10 mouse cellular contexts compared by ENCODE assay signal in the genomic region with DNA sequence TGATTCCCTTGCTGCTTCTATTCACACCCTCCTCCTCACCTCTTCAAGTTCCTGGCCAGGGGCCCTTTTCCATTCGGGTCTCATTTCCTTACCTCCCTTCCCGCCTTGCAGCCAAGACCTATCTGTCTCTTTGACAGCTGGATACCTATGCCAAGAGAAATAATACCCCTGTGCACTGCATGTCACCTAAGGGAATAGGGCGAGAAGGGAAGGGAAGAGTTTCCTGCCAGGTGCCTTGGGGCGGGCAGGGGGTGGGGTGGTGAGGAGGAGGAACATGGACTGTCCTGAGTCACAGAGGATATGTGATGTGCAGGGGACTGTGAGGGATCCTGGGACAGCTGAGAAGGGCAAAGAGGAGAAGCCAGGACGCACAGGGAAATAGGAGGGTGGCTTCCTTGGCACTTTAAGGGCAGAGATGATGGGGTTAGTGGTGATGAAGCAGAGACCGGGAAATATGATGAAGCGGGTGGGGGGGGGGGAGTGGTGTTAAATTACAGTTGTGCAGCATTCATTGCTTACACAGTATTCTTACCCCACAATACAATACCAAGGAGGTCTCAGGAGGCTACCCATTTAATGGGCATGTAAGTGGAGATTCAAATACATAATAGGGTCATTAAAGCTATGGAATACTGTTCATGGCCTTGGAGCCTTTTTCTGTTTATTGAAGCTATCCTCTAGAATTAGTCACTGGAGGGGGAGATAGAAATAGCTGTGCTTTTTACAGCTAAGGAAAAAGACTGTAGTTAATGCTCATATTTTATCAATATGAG.
DNase-seq lines count a peak whose midpoint lies in the region; ATAC-seq and TF ChIP-seq lines count a peak whose summit lies in the region.
"Had no signal": no experiment of that assay in that cellular context is flagged by ENCODE, and none has a peak within 500 bp of the region (broad histone marks: within the 10 kb centered on the region; RNA-seq: fewer than 3 reads in every experiment).

No protein-coding gene starts in this region.

- 56% methylated on average over 7 of the region's 7 CpGs for whole genome bisulfite sequencing in limb, embryonic 12.5 days
- 69% methylated on average over 7 of the region's 7 CpGs for WGBS in limb, embryonic 10.5 days
- WGBS in kidney, adult 2 months, result 34% methylated on average over 7 of the region's 7 CpGs
- WGBS in limb, embryonic 15.5 days, result 38% methylated on average over 7 of the region's 7 CpGs
- 60% methylated on average over 7 of the region's 7 CpGs for WGBS in lung, adult 2 months

- H3K36me3 ChIP-seq in limb, embryonic 12.5 days, result no peaks in the 10 kb centered on the region
- no peaks in the 10 kb centered on the region for H3K36me3 ChIP-seq in limb, embryonic 10.5 days
- no peaks in the 10 kb centered on the region for H3K36me3 ChIP-seq in kidney, adult 2 months (ENCODE audit: control insufficient read depth, insufficient read depth, low read length)
- H3K36me3 ChIP-seq in limb, embryonic 15.5 days, result no peaks in the 10 kb centered on the region
- H3K36me3 ChIP-seq: midbrain, embryonic 13.5 days had no signal

- TF ChIP-seq CTCF in kidney, adult 2 months (conservative IDR thresholded peaks at IDR 0.05; ENCODE audit: insufficient read depth, insufficient read length, low read depth, low read length), result no peak
- no peak for TF ChIP-seq CTCF in lung, adult 2 months (IDR thresholded peaks at IDR 0.05; ENCODE audit: insufficient read depth, low read length)

- no peak overlapping the region for H3K4me3 ChIP-seq in limb, embryonic 12.5 days (replicated peaks)
- H3K4me3 ChIP-seq in limb, embryonic 10.5 days, result no peak overlapping the region
- H3K4me3 ChIP-seq in kidney, adult 2 months (ENCODE audit: insufficient read depth, low read depth, low read length), result no peak overlapping the region
- H3K4me3 ChIP-seq in limb, embryonic 15.5 days, result no peak overlapping the region
- no peak overlapping the region for H3K4me3 ChIP-seq in lung, adult 2 months (replicated peaks; ENCODE audit: extremely low read depth, low read depth, low read length)
- H3K4me3 ChIP-seq: midbrain, embryonic 13.5 days had no signal

- H3K4me1 ChIP-seq in limb, embryonic 12.5 days (replicated peaks), result peaks cover 13% of the 10 kb centered on the region
- peaks cover 22% of the 10 kb centered on the region for H3K4me1 ChIP-seq in limb, embryonic 10.5 days
- H3K4me1 ChIP-seq in kidney, adult 2 months (ENCODE audit: control insufficient read depth, insufficient read depth, low read length), result peaks cover under 1% of the 10 kb centered on the region; the same call in 1 of the 2 replicates
- H3K4me1 ChIP-seq in limb, embryonic 15.5 days, result peaks cover 25% of the 10 kb centered on the region
- peaks cover 9% of the 10 kb centered on the region for H3K4me1 ChIP-seq in lung, adult 2 months (ENCODE audit: control insufficient read depth, insufficient read depth, low read length)
- H3K4me1 ChIP-seq: midbrain, embryonic 13.5 days had no signal

- no peaks in the 10 kb centered on the region for H3K27me3 ChIP-seq in limb, embryonic 12.5 days
- peaks cover 36% of the 10 kb centered on the region for H3K27me3 ChIP-seq in limb, embryonic 10.5 days (ENCODE audit: low read depth, poor library complexity, severe bottlenecking)
- no peaks in the 10 kb centered on the region for H3K27me3 ChIP-seq in kidney, adult 2 months (replicated peaks; ENCODE audit: control insufficient read depth, insufficient read depth, low read length)
- no peaks in the 10 kb centered on the region for H3K27me3 ChIP-seq in limb, embryonic 15.5 days
- H3K27me3 ChIP-seq: midbrain, embryonic 13.5 days had no signal

- no peaks in the 10 kb centered on the region for H3K9me3 ChIP-seq in limb, embryonic 12.5 days
- H3K9me3 ChIP-seq in limb, embryonic 10.5 days (replicated peaks), result no peaks in the 10 kb centered on the region
- no peaks in the 10 kb centered on the region for H3K9me3 ChIP-seq in limb, embryonic 15.5 days
- H3K9me3 ChIP-seq: midbrain, embryonic 13.5 days had no signal

- no peak for TF ChIP-seq POLR2A in kidney, adult 2 months (IDR thresholded peaks at IDR 0.05; ENCODE audit: low read depth, low read length)
- no peak for TF ChIP-seq POLR2A in lung, adult 2 months (IDR thresholded peaks at IDR 0.05; ENCODE audit: borderline replicate concordance, extremely low read depth, low read depth, low read length)

- 0 out of 2 replicates have a peak, but pooled peaks have one; percentile 31 for ATAC-seq in limb, embryonic 12.5 days (ENCODE audit: insufficient number of reproducible peaks, insufficient read depth, low FRiP score, low TSS enrichment, low read depth)
- no peak; the same call in 1 of the 2 replicates for ATAC-seq in limb, embryonic 15.5 days (ENCODE audit: insufficient number of reproducible peaks, low FRiP score, low TSS enrichment, low read depth)
- ATAC-seq: midbrain, embryonic 13.5 days had no signal

- no peak overlapping the region for H3K27ac ChIP-seq in limb, embryonic 12.5 days
- H3K27ac ChIP-seq in limb, embryonic 10.5 days, result no peak overlapping the region
- no peak overlapping the region for H3K27ac ChIP-seq in kidney, adult 2 months (ENCODE audit: insufficient read depth, low read depth, low read length)
- H3K27ac ChIP-seq in limb, embryonic 15.5 days, result 0 out of 2 replicates have a peak overlapping the region, but pooled peaks have one; percentile 17
- H3K27ac ChIP-seq: midbrain, embryonic 13.5 days had no signal

- no peak for DNase-seq in limb, embryonic 10.5 days (ENCODE audit: low spot score)
- peak; percentile 13 to 43 for DNase-seq in adrenal gland, postnatal 36 days
- peak; percentile 90 for DNase-seq in kidney, adult 2 months
- no peak for DNase-seq in thymus, adult 18-20 months
- no peak for DNase-seq in lung, adult 2 months
- DNase-seq: lung, postnatal 14 days; thymus, postnatal 4 days had no signal

- H3K9ac ChIP-seq in limb, embryonic 12.5 days (replicated peaks), result no peak overlapping the region
- H3K9ac ChIP-seq in limb, embryonic 15.5 days, result no peak overlapping the region
- H3K9ac ChIP-seq: midbrain, embryonic 13.5 days had no signal

- H3K4me2 ChIP-seq in limb, embryonic 12.5 days, result no peak overlapping the region
- no peak overlapping the region for H3K4me2 ChIP-seq in limb, embryonic 15.5 days
- H3K4me2 ChIP-seq: midbrain, embryonic 13.5 days had no signal

Comparison
In these comparisons a context has a peak if more than half of its experiments do, and no peak if none do; other contexts are left out.
1. DNase-seq: peak in adrenal gland, postnatal 36 days (2 of 2) and kidney, adult 2 months (single experiment); none in limb, embryonic 10.5 days (single experiment), thymus, adult 18-20 months (0 of 2) and lung, adult 2 months (single experiment).